Mouse (Mus musculus) adrenal gland, postnatal 25 days (tissue): ENCODE results near the gene Panx2. TPM values are rescaled to one million over a fixed set of nuclear protein-coding genes. Genes with fewer than 3 reads are reported as not detected.

Source experiments
- total RNA-seq: library from RNA; stranded (reverse); gene quantifications from 2 replicates; pipeline ENCODE4 v1.2.3, GENCODE M21; 2021

The Panx2 gene
- total RNA-seq, 1 experiment from 2014 or later = 1.6 TPM

Other genes with a start within 250 kb of the Panx2 start
- 13.7 and 16.3 TPM in 2 replicates for gene Alg12, start 240.4 kb upstream of the Panx2 start, total RNA-seq
- 35.1 and 37.8 TPM in 2 replicates for gene Creld2, start 240.1 kb upstream of the Panx2 start, total RNA-seq
- 71.8 and 89.5 TPM in 2 replicates for gene Pim3, start 197.5 kb upstream of the Panx2 start, total RNA-seq
- gene Ttll8, start 105.3 kb upstream of the Panx2 start, total RNA-seq = not detected in 2 replicates
- gene Mlc1, start 80.7 kb upstream of the Panx2 start, total RNA-seq = not detected in 2 replicates
- gene Mov10l1, start 76.8 kb upstream of the Panx2 start, total RNA-seq = not detected in 2 replicates
- gene Trabd, start 15.4 kb downstream of the Panx2 start, total RNA-seq = 39.0 and 43.6 TPM in 2 replicates
- gene Selenoo, start 29.4 kb downstream of the Panx2 start, total RNA-seq = 41.8 and 50.2 TPM in 2 replicates
- 18.1 and 25.9 TPM in 2 replicates for gene Tubgcp6, start 63.4 kb downstream of the Panx2 start, total RNA-seq
- 14.5 and 19.6 TPM in 2 replicates for gene Hdac10, start 69.0 kb downstream of the Panx2 start, total RNA-seq
- 8.1 and 11.3 TPM in 2 replicates for gene Mapk12, start 81.0 kb downstream of the Panx2 start, total RNA-seq
- gene Mapk11, start 89.9 kb downstream of the Panx2 start, total RNA-seq = 4.1 and 6.1 TPM in 2 replicates
- 121 and 144 TPM in 2 replicates for gene Plxnb2, start 121.1 kb downstream of the Panx2 start, total RNA-seq
- gene Dennd6b, start 136.8 kb downstream of the Panx2 start, total RNA-seq = 5.7 and 9.1 TPM in 2 replicates
- gene Ppp6r2, start 151.8 kb downstream of the Panx2 start, total RNA-seq = 43.3 and 45.8 TPM in 2 replicates